Mouse (Mus musculus) ES-E14 (cell line): Measurements from ENCODE around the gene Nid1.
"Not testable (repeated sequence)": the region's sequence is repeated elsewhere in the genome, so short reads cannot be mapped to it uniquely, and the experiment has no call there.

Experiments used
- HCFC1 ChIP-seq: IDR thresholded peaks from 2 replicates; pipeline ENCODE4 v1.6.1; 2012; ENCODE audit warnings: low read length, inconsistent platforms, borderline replicate concordance; ENCODE audit not compliant: insufficient read depth
- MAFK ChIP-seq: IDR thresholded peaks from 2 replicates; pipeline ENCODE4 v1.6.1; 2014; ENCODE audit warnings: mild to moderate bottlenecking, low read depth, low read length, inconsistent platforms; ENCODE audit not compliant: insufficient read depth
- ZC3H11A ChIP-seq: IDR thresholded peaks from 2 replicates; pipeline ENCODE4 v1.6.1; 2012; ENCODE audit warnings: low read depth, mild to moderate bottlenecking, inconsistent platforms, low read length, borderline replicate concordance

DNA sequence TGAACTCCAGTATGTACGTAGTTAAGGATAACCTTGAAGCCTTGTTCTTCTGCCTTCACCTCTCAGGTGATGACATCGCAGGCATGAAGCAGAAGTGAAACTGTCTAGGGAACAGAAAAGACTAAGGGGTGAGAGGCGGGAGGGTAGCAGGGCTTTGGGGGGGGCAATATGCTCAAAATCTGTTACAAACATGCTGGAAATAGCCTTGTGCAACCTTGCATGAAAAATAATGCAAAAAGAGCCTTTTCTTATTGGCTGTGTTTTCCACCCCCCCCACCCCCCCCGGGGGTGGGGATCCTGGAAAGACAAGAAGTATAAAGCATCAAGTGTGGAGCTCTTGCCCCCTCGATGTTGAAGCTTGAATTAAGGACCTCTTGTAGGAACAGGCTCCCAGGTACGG is 16.0 kb downstream of the Nid1 start:
- TF ChIP-seq HCFC1, ZC3H11A, MAFK: not testable (repeated sequence)
